Mouse (Mus musculus): ENCODE data around the gene Ppp4r2. TPM values are rescaled to one million over a fixed set of nuclear protein-coding genes. Genes with fewer than 3 reads are reported as not detected.

Gene Ppp4r2
- total RNA-seq, 2 experiments from 2014 or later = 58.6 to 64.4 TPM

DNA sequence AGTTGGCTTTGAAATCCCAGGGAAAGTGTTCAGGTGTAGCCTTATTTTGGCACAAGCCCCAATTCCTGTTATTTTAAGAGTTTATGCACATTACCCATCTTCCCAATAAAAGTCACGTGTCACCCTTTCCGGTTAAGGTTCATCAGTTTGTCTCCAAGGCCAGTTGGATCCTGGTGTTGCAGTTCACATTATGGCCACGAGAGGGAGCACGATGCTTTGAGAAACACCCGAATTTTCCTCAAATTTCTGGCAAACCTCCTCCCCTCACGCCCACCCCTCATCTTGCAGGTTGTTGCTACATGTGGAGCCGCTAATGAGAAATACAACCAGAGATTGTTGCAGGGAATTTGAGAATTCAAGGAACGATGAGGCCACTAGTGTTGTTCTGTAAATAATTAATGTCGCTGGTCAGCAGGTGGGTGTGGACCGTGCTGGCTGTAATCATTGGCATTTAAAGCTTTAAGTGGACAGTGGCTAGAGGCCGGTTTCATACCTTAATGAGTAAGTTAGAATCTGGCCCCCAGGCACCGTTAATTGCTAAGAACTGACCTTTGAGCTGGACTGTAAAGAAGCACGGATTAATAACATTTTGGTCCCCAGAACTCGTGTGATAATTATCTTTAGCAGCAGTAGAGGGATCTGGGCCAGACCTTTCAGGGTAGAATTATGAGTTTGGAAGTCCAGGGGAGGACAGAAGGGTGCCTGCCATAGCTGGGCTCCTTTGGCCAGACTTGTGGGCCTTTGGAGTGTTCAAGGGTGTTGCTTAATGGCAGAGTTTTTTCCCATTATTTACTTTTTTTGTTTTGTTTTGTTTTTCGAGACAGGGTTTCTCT is 49.2 kb downstream of the Ppp4r2 start:
- peak; percentile 64 for DNase-seq (ENCODE audit: low spot score)

DNA sequence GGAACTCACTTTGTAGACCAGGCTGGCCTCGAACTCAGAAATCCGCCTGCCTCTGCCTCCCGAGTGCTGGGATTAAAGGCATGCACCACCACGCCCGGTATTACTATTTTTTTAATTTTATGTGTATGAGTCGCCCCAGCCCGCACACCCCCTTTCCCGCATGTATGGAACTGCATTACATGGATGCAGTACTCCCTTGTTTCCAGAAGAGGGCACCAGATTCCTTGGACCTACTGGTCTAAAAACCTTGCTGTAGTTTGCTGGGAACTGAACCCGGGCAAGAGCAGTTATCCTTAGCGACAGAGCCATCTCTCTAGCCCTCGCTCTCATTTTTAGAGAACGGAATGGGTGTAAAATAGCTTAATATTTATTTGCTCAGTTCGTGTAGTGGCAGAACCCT is 49.8 kb downstream of the Ppp4r2 start:
- DNase-seq (ENCODE audit: low spot score) = peak; percentile 17

DNA sequence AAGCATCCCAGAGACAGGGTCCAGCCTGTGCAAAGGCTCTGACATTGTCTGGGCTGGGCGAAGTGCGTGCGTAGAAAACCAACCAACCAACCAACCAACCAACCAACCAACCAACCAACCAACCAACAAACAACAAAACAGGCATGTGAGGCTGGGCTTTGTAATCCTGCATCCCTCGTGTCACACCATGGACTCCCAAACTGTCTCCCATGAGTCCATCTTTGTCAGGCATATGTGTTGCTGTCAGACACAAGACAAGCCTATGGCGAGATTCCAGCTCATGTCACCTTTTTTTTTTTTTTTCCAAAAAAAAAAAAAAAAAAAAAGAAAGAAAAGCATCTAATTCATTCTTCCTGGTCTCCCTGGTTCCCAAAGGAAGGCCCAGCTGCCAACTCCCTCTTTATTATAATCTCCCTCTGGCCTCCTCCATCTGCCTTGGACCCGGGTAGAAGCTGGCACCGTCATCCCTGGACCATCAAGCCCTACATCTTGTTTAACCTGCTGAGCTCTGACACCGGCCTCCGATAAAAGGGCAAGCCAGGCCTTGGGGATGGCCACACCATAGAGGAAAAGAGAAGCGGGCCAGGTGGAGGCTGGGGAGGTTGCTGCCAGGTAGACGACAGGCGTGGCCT is 51.3 kb downstream of the Ppp4r2 start:
- DNase-seq (ENCODE audit: low spot score) = no peak

DNA sequence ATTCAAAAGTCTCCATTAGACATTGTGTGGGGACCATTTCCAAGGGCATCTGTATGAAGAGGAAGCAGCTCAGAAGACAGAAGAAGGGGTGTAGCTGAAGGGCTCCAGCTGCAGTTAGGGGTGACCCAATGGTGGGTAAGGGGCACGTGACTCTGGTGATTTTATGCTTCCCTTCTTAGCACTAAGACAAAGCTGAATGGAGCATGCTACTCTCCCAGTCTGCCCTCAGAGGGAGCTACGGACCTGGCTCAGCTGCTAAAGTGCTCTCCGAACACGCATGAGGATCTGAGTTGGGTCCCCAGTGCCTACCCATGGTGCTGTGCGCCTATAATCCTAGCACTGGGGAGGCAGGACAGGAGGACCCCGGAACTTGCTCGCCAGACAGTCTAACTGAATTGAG is 52.0 kb downstream of the Ppp4r2 start:
- no peak for DNase-seq (ENCODE audit: low spot score)

DNA sequence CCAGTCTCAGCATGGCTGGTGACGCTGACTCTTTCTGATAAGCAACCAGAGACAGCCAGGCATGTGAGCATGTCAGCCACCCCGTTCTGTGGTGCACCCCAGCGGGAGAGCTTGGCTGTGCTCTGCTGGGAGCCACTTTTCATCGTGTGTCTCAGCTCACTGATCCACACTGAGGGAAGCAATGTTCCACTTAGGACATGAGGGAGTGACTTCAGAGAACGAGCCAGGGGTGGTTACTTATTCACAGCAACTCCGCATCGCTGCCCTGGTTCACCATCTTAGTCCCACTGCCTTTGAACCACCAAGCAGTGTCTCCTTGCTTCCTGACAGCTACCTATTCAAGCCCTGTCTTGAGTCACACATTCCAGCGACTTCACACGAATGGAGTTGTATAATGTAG is 53.6 kb downstream of the Ppp4r2 start:
- no peak for DNase-seq (ENCODE audit: low spot score)

DNA sequence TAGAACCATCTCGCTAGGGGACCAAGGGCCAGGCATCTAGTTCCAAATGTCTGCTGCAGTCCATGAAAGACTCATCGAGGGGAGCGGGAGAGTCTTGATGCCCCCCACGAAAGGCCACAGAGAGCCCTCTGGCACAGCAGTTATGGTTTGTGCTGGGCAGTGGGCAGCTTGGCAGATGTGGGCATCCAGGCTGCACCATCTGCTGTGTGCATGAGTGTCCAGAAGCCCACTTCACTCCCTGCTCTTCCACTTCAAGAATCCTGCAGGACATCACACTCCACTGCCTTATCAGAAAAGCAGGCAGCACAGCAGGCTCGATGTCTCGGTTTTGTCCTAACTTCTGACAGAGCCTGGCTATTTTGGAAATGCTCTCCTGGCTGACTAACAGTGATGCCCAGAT is 55.9 kb downstream of the Ppp4r2 start:
- no peak for DNase-seq (ENCODE audit: low spot score)

DNA sequence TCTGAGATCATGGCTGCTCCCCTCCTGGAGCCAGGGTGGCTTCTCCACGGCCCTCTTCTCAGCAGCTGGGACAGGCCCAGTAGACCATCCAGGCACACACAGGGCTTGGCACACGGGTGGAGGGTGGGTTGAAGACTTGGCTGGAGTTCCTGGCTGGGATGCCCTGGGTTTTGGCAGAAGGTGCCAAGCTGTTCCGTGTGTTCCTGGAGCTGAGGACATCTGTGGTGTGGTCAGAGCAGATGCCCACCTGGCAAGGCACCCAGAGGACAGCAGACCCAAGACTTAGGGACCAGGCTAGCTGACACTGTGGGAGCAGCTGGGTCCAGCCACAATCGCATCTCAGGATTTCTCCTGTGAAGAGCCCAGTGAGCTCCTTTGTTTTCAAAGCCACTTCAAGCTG is 59.1 kb downstream of the Ppp4r2 start:
- DNase-seq (ENCODE audit: low spot score) = no peak

DNA sequence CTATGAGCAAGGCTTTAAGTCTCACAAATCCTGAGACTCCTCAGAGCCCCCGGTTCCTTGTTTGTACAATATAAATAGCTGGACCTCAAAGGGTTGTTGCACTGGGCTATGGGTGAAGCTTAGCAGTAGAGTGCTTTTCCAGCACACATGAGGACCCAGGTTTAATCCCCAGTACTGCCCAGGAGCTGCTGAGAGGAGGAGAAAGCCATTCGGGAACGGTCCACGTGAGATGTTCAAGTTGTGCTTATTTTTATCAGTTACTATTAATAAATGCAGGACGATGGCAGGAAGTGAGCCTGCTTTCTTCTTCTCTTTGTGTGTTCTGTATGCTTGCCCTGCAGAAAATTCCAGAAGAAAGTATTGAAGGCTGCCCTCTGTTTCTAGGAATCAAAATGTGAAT is 59.7 kb downstream of the Ppp4r2 start:
- no peak for DNase-seq (ENCODE audit: low spot score)

DNA sequence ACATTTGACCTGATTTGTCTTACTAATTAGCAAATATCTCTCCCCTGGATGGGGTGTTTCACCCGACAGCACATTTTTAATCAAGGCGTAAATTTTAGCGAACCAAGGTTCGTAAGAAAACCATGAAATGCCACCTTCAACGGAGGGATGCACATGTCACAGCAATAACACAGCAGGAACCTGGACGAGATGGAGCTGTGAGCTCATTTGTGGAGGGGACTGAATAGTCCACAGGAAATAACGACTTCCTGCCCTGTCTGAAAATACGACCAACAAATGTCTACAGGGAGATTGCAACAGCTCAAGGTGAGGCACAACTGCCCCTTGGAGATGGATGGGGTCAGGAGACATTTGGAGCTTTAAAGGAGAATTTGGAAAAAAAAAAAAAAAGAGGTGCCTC is 61.8 kb downstream of the Ppp4r2 start:
- DNase-seq (ENCODE audit: low spot score) = no peak

DNA sequence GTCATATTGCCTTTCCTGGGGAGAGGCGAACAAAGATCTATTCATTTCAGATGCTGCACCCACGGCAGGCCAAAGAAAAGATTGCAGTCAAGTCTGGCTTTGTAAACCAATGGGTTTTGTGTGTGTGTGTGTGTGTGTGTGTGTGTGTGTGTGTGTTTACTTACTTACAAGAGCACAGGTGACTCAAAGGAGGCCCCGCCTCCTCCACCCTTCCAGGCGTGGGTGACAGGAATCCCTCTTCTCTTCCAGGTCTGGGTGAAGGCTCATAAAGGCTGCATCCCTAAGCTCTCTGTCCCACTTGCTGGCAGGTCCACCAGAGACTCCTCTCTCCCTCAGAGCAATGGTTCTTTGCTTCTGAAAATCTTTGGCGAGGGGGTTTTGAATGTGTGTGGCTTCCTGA is 63.5 kb downstream of the Ppp4r2 start:
- DNase-seq (ENCODE audit: low spot score) = no peak

DNA sequence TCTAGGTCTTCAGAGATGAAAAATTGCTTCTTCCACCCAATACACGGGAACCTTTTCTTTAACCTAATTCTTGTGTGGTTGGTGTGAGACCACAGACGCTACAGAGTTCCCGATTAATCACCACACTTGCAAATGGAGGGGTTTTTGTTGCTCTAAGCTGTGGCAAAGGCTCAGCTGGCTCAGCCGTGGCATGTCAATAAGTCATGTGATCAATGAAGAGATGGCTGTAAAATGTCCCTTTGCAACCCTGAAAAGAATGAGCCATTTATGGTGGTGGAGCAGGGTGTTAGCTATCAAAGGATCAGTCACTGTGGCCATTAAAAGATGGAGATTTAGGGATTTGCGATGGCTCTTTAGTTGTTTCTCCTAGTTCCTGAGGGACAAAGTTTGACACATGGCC is 71.0 kb downstream of the Ppp4r2 start:
- no peak for DNase-seq (ENCODE audit: low spot score)

DNA sequence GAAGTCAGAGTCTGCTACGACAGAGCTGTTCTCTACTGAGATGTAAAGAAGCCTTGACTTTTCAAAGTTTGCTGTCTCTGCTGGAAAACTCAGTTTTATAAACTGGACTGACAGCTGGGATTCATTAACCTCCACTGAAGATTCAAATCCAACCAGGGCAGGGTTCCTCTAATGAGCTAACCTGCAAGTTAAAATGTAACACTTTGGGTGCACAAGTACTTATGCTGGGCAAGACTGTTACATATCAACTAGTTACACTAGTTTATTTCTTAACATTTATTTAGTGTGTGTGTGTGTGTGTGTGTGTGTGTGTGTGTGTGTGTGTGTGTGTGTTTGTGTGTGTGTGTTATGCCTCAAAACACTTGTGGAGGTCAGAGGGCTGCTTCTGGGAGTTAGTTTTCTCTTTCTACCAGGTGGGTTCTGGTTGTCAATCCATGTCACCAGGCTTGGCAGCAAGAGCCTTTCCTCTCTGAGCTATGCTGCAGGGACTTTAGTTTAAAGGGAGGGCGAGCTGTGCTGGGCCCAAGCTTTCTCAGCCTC is 76.8 kb downstream of the Ppp4r2 start:
- DNase-seq (ENCODE audit: low spot score) = no peak

Other genes with a start within 250 kb of the Ppp4r2 start
- gene Shq1, start 162.5 kb upstream of the Ppp4r2 start, total RNA-seq (2021) = 1 to 10 TPM; 1.5 to 2.3 TPM
- under 1 TPM; 0.32 to 0.66 TPM for gene Gxylt2, start 128.9 kb upstream of the Ppp4r2 start, total RNA-seq (2021)

All from gastrocnemius, adult 18-20 months (tissue).